Mouse (Mus musculus): ENCODE data around the gene Arpc5. TPM values are rescaled to one million over a fixed set of nuclear protein-coding genes. Genes with fewer than 3 reads are reported as not detected.
"Not testable (repeated sequence)": the region's sequence is repeated elsewhere in the genome, so short reads cannot be mapped to it uniquely, and the experiment has no call there.

Arpc5 gene
- 100 to 1,000 TPM in 1 of 2 experiments, 10 to 100 TPM in 1; 89.9 to 103 TPM for total RNA-seq (2021)
- 11.6 and 12.3 TPM in 2 replicates for polyA plus RNA-seq (2012; rRNA removed)
- long read RNA-seq, transcript Arpc5-201 (4 exons, 1,914 nt), result major isoform, 120 of 127 reads
- long read RNA-seq, partial matches to known transcripts, result 0 of 127 reads
- long read RNA-seq, other reads (novel, unspliced or antisense), result 5 of 127 reads

DNA sequence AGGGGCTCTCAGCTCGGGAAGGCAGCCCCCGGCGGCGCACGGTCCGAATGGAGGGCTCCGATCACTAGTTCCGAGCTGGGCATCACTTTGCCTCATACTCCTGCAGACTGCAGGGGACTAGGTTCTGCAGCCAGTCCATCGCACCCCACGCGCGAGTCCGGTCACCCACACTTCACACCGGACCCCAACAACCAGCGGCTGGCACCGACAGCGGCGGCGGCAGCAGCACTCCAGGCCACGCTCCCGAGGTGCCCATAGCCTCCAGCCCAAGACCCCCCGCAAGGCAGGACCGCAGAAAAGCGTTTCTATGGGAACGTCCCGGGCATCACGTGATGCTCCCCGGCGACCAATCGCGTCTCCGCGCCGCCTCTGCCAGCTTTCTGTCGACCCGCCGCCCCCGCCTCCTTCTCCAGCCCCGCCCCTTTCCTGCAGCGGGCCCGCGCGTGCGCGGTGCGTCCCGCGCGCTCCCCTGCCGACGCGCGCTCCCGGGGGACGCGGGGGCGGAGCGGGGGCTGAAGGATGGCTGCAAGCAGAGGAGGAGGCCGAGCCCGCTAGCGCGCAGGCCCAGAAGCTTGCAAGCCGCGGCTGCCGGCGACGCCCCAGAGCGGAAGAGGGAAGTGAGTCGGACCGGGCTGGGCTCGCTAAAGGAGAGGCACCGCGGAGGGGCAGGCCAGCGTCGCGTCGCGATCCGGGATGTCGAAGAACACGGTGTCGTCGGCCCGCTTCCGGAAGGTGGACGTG is at the start of gene Arpc5, which contains the start of gene Rgl1:
Gene Arpc5 (plus strand): TSS at position 511 of the 741 bp plus-strand sequence.
Gene Rgl1 (minus strand): TSS at position 320 of the 741 bp plus-strand sequence.
- peak; percentile 99 for DNase-seq

DNA sequence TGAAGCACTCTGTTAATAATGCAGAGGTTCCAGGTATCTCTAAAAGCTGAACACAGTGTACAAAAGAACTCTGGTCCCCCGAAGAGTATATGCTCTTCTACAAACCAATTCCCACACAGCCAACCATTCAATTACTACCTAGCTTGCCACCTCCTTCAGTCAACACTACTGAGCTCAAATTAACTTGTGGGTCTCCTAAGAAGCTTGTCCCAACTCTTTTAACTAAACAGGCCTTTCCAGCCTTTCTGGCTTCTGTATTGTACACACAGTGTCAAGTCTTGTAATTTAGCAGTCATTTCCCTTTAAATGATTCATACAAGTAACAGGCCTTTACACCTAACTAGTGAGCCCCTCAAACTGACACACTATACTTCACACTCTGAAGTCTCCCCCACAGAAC is 49.0 kb upstream of the Arpc5 start:
- no peak for DNase-seq

DNA sequence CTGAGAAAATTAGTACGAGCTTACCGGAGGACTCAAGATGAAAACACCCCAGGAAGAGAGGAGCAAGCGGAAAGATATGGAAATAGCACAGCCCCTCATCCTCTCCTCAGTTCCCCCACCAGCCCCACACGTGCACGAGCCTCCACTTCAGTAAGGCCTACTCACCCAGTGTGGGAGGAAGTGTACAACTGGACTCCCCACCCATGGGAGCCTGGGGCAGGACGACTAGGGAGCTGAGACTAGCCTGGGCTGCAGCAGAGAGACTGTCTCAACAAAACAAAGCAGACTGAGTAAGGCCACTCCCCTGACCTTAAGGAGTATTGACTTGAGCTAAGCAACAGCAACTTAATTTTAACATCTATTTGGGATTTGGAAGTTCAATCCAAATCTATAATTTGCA is 48.1 kb upstream of the Arpc5 start:
- no peak for DNase-seq

DNA sequence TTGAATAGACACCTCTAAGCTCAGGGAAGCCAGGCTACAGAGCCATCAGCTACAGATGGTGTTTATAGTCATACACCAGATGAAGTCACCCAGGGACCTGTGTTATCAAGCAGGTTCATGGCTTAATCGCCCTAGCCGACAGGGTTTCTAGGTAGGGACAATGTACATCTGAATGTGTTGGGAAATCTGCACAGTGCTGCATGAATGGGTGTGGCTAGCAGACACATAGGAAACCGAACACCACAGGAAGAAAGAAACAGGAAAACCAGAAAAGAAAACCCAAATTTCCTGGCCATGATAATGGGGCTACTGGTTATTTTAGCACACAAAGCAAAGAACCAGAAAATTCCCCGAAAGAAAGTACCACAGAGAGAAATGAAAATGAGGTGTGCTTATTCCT is 45.4 kb upstream of the Arpc5 start:
- no peak for DNase-seq

DNA sequence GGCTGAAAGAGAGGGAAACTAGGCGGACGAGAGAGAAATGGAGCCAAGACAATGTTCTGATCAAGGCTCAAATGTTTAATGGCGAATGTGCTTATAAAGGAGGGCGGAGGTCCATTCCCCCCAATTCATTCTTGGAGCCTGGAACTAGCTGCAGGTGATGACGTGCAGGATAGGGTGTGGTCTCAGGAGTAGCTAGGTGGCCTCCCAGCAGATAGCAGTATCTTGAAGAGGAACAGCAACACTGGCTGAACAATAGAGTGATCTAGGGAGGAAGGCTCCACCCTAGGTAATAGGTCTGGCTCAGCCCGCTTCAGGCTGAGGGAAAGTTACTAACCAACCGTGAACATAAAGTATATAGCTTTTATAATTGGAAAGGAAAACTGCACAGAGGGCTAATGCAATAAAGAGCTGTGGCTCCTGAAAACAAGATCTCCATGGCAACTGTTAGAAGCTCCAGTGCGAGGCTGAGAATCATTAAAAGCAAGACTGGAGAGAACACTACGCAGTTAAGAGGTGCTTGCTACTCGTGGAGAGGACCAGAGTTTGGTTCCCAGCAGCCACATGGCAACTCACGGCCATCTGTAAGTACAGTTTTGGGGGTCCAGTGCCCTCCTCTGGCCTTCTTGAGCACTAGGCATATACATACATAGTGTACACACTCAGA is 44.7 kb upstream of the Arpc5 start:
- no peak for DNase-seq

DNA sequence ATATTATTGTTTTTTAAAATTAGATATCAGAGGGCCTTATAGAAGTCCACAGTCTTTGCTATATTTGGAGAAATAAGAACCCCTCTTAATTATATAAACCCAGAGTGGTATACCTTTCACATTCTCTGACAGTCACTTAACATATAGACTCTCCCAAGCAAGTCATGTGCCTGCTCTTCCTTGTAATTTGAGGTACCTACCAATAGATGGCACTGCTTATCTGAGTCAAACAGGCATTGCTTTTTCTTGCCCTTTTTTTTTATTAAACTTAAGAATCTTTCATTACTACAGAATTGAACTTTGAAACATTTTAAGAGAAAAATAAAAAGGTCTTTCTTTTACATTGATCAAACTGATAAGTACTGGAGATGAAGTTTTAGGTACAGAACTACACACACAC is 42.1 kb upstream of the Arpc5 start:
- no peak for DNase-seq

DNA sequence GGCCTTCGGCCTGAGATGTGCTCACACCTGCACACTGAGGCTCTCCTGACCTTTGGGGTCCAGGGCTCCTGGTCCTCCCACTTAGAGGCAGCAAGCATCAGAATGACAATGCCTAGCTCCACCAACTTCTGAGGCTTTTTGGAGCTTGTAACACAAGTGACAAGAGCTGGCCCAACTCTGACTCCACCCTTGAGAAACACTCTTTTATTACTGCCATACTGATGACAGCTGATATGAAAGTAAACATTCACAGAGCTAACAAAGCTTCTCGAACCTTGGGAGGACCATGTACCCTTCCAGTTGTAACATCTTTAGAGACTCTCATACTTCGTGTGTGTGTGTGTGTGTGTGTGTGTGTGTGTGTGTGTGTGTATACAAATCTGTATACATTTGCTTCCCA is 40.2 kb upstream of the Arpc5 start:
- DNase-seq, result no peak

DNA sequence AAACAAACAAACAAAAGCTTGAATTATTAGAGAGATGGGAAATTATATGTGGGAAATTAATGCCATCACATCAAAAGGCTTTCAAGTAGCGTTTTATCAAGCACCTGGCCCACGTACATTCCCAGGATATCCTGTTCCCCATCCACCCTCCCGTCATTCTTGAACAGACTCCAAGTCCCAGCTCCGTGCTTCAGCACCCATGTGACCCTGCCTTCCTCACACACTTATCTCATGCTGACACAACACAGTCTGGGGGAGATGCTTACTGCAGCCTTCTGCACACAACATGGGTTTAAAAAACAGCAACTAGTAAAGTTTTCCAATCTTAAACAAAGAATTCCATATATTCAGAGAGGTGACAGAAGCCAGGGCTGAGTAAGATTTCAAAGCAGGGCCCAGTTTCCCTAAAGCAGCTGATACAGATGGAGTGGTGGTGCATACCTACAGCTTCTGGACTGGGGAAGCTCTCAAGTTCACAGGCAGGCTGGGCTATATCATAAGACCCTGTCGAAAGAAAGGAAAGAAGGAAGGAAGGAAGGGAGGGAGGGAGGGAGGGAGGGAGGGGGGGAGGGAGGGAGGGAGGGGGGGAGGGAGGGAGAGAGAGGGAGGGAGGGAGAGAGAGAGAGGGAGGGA is 38.6 kb upstream of the Arpc5 start:
- no peak for DNase-seq

DNA sequence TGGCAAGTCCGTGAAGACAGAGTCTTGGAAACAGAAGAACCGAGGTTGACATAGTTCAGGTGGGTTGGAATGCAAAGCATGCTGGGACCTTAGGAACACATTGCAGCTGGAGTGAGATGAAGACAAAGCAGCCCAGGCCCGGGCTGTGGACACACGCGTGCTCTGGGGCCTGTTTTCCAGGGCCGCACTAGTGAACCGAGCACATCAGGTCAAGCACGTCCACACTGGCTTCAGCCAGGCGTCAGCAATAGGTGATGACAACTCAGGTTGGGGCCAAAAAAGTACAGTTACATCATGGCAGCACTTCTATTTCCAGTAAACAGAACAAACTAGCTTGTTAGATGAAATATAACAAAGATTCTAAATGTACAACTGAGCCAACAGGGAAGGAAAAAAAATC is 27.5 kb upstream of the Arpc5 start:
- DNase-seq, result no peak

DNA sequence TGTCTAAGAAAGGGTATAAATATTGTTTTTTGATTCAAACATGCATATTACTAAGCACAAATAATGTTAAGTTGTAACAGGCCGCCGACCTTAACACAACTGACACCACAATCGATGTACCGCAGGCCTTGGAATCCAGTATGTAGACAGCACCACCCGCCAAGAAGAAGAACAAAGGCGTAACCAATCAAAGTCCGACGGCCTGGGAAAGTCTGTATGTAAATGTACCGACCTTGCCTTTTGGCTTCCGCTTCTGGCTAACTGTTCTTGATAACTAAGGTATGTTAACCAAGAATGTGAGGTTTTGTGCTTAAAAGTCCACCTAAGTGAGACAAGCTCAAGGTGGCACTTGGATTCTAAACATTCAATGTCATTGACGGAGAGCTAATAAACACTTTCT is 27.0 kb upstream of the Arpc5 start:
- no peak for DNase-seq

DNA sequence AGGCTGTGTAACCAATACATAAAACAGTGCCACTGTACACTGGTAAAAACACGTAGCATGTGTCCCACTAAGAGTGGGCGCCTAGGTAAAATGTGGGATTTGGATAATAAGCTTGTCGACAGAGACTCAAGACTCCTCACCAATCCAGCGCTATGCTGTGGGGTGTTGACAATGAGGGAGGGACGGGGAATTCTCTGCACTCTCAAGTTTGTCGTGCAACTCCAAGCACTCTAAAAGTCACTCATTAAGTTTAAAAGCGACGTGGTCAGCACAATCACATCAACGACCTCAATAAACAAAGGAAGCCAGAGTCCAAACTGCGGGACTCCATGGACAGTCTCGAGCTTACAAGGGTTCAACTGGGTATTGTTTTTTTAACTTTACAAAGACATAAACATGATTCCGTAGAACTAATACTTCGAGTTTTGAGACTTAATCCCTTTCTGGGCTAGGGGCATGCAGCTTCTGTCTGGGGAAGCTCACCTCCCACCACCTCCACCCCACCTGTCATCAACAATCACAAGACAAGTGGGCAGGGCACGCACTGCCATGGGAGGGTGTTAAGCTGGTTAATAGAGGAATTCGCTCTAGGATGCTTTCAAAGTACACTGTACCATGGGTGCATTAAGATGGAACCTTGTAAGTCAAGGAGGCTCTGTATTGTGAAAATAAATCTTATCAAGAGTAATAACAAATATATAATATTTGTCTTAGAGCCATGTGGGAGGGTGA is 23.1 kb upstream of the Arpc5 start:
- no peak for DNase-seq

DNA sequence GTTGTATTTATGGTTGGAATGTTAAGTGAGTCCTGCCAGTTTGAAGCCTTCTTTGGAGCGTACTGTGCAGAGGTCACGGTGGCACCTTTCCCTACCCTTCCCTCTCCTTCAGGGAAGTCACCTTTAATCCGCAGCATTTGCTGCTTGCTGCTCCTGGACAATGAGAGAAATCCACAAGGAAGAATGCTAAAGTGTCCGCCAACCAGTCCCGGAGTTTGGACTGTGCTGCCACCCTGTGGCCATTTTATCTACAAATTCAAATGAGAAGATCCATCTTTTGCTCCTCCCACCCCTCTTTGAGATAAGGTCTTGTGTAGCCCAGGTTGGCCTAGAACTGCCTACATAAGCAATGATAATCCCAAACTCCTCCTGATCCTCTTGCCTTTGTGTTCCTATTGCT is 19.9 kb upstream of the Arpc5 start:
- peak; percentile 77 for DNase-seq

DNA sequence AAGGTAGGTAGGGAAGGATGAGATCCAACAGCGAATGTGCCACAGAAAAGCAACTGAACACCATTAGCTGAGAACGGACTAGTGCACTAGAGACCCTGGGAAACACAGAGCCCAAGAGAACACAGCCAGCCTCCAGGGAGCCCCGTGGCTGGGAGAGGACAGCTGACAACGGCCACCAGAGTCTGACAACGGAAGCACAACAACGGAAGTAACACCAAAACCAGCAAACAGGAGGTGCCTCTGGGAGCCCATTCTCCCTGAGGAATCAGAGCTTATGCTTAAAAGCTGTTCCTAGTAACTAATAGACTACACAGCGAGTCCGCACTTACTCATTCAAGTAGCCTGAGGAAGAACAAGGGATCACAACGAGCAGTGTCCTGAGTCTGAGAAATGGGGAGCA is 17.1 kb upstream of the Arpc5 start:
- DNase-seq, result no peak

DNA sequence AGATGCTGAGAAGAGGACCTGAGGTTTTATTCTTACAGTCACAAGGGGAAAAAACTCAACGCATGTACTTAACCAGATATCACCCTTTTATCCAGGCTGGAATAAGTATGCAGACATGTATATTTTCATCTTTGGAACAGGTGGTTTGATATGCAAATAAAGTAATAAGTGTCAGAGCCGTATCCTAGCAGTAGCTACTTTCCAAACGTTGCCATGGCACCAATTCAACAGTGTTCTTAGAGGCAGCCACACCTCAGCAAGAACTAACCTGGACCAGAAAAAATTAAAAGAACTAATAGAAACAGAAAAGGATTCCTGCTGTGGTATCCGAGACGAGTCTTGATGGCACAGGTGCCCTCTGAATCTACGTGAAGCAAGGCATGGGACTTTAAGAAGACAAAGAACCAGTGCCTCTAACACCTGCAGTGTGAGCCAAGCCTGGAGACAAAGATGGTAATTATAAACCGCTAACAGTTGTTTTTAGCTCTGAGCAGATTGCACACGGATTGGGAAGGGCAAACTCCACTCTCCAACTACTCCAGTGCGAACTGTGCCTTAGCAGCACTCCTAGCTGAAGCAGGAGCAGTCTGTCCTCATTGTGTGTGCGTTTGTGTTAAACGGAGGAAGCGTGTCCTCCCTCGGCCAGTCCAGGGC is 15.9 kb upstream of the Arpc5 start, which contains the start of gene Apobec4:
Gene Apobec4 (plus strand): TSS at position 240 of the 654 bp plus-strand sequence.
- DNase-seq, result no peak

DNA sequence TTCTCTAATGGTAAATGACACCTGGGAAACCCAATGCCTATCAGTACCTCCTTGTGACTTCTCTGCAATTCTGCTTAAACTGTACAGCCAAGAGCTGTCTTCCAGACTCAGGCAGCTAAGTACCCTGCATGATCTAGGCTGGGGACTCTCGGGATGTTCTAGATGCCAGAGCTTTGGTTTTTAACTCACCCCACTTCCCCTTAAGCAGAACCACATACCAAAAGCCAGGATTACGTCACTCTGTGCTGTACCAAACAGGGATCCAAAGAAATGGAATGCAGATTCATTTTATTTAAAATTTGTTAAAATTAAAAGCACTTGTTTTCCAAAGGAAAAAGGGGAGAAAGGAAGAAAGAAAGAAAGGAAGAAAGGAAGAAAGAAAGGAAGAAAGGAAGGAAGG is 4.6 kb upstream of the Arpc5 start:
- DNase-seq, result no peak

DNA sequence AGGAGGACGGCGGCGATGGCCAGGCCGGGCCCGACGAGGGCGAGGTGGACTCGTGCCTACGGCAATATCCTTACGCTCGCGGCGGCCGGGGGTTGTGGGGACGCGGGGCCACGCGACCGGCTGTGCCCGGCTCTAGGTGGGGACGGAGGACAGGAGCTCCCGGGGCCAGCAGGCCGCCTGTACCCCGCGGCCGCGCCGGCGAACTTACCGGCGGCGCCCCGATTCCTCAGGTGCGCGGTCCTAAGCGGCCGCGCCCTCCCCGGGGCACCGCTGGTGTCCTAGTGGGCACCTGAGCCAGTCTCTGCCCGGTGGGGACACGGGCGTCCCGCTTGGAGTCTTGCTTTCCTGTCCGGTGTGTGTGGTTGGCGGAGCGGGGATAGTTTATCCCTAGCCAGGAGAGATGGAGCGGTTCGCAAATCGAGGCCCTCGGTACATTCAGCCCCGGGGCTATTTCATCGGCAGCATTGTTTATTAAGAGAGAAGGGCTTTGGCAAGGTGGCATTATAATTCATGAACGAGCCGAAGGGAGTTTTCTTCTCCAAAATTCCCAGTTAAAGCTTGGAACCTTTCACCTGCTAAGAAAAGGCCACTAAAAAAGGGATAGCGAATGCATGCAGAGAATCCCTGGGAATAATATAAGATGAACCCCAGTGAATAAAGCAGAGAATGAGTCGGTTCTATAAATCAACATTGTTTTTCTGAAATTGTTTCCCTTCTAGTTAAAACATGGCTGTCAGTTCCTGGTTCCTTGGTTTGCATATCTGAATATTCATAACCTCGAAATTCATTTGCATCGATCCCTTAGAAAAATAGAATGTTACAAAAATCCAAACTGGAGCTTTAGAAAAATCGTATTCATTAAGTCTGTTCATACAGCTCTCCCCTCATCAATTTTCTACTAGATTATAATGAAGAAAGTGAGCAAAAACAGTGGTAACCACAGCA is 734 bp downstream of the Arpc5 start:
- no peak for DNase-seq

DNA sequence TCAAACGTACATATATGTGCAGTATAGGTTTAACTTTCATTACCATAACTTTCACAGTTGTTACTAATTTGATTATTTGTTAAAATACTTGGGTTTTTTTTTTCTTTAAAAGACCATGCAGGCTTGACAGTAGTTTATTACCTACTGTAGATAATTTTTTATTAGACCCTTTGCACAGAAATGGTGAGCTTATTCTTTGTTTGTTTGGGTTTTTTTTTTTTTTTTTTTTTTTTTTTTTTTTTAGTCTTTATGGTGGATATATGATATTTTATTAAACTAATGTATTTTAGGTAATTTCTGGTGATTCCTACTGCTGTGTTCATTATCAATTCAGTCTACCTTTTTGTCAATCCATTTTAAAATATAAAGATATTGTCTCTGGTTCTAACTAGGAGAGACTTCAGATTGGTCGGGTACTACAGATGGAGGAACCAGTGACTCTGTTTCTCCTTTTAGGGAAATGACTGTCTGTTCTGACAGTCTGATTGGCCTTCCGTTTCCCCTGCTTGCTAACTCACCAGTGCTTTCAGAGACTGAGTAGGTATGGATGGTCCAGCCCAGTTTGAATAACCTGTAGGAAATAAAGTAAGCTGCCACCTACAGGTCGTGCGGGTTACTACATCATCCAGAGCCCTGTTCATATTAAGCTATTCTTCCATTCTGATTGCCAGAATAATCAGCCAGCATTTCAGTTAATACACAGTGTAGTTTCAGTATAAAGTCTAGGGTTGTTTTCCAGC is 1.6 kb downstream of the Arpc5 start:
- DNase-seq, result peak; percentile 82

DNA sequence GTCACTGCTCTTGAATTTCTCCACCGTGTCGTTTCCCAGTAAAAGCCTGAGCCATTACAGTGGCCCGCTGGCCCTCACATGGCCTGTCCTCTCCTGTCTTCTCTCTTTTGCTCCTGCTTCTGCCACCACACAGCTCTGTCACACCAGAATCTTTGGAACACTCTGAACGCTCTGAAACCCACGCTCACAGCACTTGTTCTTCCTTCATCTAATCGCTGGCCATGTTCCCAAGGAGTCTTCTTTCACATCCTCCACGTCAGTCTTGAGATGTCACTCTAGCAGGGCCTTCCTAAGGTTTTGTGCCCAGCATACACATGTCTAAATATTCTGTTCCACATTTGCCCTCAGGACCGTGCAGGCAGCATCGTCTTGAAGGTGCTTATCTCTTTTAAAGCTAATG is 4.7 kb downstream of the Arpc5 start:
- DNase-seq, result no peak

DNA sequence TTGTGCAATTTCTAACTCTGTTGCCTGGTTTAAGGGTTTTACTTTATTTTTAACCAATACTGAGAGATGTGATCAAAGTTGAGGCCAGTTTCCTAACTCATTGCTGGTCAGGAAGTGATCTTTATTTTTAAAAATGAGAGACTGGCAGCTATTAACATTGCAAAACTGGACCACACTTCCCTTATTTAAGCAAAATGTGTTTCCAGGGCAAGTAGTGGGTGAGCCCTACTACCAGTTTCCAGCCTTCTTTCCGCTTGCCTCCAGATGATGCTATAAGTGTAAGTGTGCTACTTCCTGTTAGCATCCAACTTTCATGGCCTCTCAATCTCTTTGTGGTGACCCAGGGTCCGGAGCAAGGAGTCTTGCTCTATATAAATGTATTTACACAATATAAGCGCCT is 8.3 kb downstream of the Arpc5 start:
- not testable (repeated sequence) for DNase-seq
